Mouse (Mus musculus) heart, postnatal 0 days (tissue): ENCODE data around the gene Gtpbp3. TPM values are rescaled to one million over a fixed set of nuclear protein-coding genes. Genes with fewer than 3 reads are reported as not detected.

Experiments
- ATAC-seq: fragments of 200-750 bp; cut with Nextera tagmentation; 2 replicates; pipeline ENCODE4 v1.8.0; 2017; ENCODE audit warnings: low read depth, moderate number of reproducible peaks, moderate library complexity; ENCODE audit not compliant: insufficient read depth
- DNase-seq: peaks from one replicate; pipeline ENCODE4 v3.0.0-alpha.2; 2016; ENCODE audit warnings: low spot score
- H3K27ac ChIP-seq: fragments of 300-500 bp; sonication (generic); 2 replicates; pipeline ENCODE4 v1.5.1; 2014; ENCODE audit warnings: low read depth, mild to moderate bottlenecking
- H3K27me3 ChIP-seq: fragments of 300-500 bp; sonication (generic); 2 replicates; pipeline ENCODE4 v1.6.1; 2014; ENCODE audit warnings: low read length, mixed read lengths; ENCODE audit not compliant: control insufficient read depth, insufficient read depth
- H3K36me3 ChIP-seq: fragments of 300-500 bp; sonication (generic); replicated peaks from 2 replicates; pipeline ENCODE4 v1.6.1; 2014; ENCODE audit warnings: low read length, mixed read lengths; ENCODE audit not compliant: control insufficient read depth, insufficient read depth
- H3K4me1 ChIP-seq: fragments of 300-500 bp; sonication (generic); 2 replicates; pipeline ENCODE4 v1.6.1; 2014; ENCODE audit warnings: antibody characterized with exemption; ENCODE audit not compliant: control insufficient read depth, insufficient read depth
- H3K4me2 ChIP-seq: fragments of 300-500 bp; sonication (generic); 2 replicates; pipeline ENCODE4 v1.6.1; 2014; ENCODE audit warnings: low read depth, mild to moderate bottlenecking, low read length, moderate library complexity
- H3K4me3 ChIP-seq: fragments of 300-500 bp; sonication (generic); 2 replicates; pipeline ENCODE4 v1.5.1; 2014; ENCODE audit warnings: low read depth, low read length
- H3K9ac ChIP-seq: fragments of 300-500 bp; sonication (generic); replicated peaks from 2 replicates; pipeline ENCODE4 v1.6.1; 2014; ENCODE audit warnings: low read depth, low read length, mixed read lengths
- H3K9me3 ChIP-seq: fragments of 300-500 bp; sonication (generic); replicated peaks from 2 replicates; pipeline ENCODE4 v1.6.1; 2016; ENCODE audit warnings: low read length; ENCODE audit not compliant: control insufficient read depth
- CTCF ChIP-seq: IDR thresholded peaks from 2 replicates; pipeline ENCODE4 v1.5.1; 2016; ENCODE audit warnings: antibody characterized with exemption, control low read depth, low read depth
- EP300 ChIP-seq: IDR thresholded peaks from 2 replicates; pipeline ENCODE4 v1.6.1; 2016; ENCODE audit warnings: antibody characterized with exemption, low read depth
- WGBS: fragments of 180-500 bp; shearing (Covaris S2); extraction: QIAGEN DNeasy Blood & Tissue Kit; methylation state at CpG from one replicate; pipeline ENCODE4 v1.1.7; 2014; 5-methylcytosine and 5-hydroxymethylcytosine counted together
- polyA plus RNA-seq: library from polyadenylated mRNA; unstranded; fragments of >200 nt; fragmentation: Nextera tagmentation; extraction: Ambion mirVana; gene quantifications from 2 replicates; pipeline ENCODE4 v1.2.1, GENCODE M21; 2015
- total RNA-seq: library from RNA; depleted of rRNA; stranded (reverse); fragments of >200 nt; gene quantifications from 2 replicates; pipeline ENCODE4 v1.2.3, GENCODE M21; 2014; ENCODE audit warnings: low replicate concordance

Gene Gtpbp3
- total and polyA plus RNA-seq, 2 experiments from 2014 or later, result 11.3 to 36.7 TPM

DNA sequence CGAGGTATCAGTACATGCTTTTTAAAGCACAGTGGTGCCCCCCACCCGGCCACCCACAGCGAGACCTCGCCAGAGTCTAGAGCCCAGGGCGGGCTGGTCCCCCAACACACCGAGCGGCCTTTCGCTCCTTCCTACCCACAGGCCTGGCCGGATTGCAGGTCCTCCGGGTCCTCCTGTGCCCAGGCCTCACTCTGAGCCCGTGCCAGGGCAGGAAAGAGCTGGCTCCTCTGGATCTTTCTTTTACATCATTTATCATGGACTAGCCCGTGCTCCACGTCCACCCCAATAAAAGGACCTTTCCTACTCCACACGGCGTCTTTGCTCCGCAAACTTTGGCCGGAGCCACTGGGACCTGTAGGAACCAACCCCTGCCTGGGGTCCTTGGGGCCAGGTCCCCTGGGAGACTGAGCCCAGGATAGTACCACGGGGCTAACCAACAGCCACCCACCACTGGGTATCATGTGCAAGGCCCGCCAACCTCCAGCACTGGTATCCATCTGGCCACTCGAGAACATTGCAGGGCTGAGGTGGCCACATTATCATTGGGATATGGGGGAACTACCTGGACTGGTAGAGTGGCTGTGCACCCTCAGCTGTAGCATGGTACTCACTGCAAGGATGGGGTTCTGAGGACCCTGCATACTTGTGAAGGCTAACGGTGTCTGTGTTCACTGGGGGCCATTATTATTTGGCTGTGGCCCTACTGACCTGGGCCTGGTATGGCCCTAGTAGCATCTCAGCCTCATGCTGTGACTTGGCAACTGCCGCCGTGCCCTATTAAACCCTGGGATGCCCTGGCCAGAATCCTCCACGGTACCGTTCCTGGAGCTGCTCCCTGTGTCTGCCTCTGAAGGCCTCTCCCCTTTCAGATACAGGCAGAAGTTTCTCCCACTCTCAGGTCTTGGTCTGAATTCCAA, 12.9 kb upstream of the Gtpbp3 start:
- Histone ChIP-seq H3K9me3 (no peaks in the 10 kb centered on the region), H3K4me3 (no peak overlapping the region), H3K27me3 (no peaks in the 10 kb centered on the region), H3K36me3 (peaks cover 42% of the 10 kb centered on the region), H3K9ac (no peak overlapping the region), H3K4me1 (peaks cover 7% of the 10 kb centered on the region; the same call in 1 of the 2 replicates), H3K4me2 (no peak overlapping the region), H3K27ac (no peak overlapping the region)
- TF ChIP-seq CTCF, result no peak
- no peak for TF ChIP-seq EP300
- 90% methylated on average over 25 of the region's 25 CpGs for WGBS
- ATAC-seq (no peak), DNase-seq (no peak)

DNA sequence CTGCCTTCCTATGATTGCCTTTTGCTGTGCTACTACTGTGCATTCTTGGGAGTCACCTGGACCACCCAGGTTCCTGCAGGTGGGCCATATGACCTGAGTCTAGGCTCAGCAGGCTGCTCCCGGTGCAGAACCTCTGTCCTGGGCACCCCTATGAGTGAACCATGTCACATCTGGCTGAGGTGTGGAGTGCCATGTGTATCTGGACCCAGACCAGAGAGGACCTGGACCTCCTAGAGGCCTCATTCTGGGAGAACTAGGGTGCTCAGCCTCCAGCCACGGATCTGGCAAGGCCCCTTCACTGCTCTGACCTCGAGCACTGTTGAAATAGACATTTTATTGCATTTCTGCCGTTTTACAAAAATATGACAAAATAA, 12.2 kb upstream of the Gtpbp3 start:
- Histone ChIP-seq H3K9ac (peak overlapping the region; percentile 73; the same call in 1 of the 2 replicates), H3K4me1 (0 out of 2 replicates have a peak, but pooled peaks cover 4% of the 10 kb centered on the region), H3K9me3 (no peaks in the 10 kb centered on the region), H3K36me3 (peaks cover 46% of the 10 kb centered on the region), H3K4me3 (peak overlapping the region; percentile 66), H3K27ac (peak overlapping the region; percentile 87), H3K27me3 (no peaks in the 10 kb centered on the region), H3K4me2 (peak overlapping the region; percentile 92)
- TF ChIP-seq CTCF, result no peak
- no peak for TF ChIP-seq EP300
- WGBS, result 26% methylated on average over 4 of the region's 4 CpGs
- ATAC-seq, result no peak
- no peak for DNase-seq

DNA sequence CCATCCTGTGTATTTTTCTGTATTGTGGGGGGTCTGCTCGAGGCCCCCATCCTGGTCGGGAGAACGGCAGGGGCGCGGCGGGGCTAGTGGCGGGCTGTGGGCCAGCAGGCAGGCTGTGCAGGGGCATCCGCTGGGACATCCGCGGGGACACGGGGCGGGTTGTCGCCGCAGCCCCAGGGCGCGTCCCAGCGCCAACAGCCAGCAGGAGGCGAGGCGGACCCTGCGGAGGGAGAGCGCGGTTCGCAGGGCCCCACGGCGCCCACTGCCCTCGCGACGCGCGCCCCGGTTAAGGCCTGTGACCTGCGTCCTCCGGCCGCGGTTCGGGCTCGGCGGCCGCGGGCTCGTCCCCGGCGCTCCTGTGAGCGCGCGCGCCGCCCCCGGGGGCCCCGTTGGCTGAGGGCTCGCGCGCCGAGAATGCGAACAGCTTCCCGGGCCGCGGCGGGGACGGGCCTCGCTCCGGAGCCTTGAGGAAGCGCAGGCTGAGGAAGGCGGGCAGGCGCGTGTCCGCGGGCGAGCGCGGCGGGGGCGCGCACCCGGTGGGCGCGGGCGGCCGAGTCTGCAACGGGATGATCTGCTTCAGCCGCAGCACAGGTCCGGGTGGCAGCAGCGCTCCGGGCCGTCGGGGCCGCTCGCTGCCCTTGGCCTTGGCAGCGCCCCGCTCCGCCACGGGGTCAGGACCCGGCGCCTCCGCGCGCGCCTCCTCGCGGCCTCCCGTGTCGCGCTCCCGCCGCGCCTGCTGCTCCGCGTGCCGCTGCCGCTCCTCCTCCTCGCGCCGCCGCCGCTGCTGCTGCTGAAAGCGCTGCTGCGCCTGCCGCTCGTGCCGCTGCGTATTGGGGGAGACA, 11.6 kb upstream of the Gtpbp3 start:
- H3K27me3 ChIP-seq, result no peaks in the 10 kb centered on the region
- H3K9ac ChIP-seq, result peak overlapping the region; percentile 73
- peak overlapping the region; percentile 66 for H3K4me3 ChIP-seq
- DNase-seq, result peak; percentile 58
- under 1% methylated on average over 84 of the region's 121 CpGs for WGBS
- TF ChIP-seq CTCF (no peak; the same call in 1 of the 2 replicates), EP300 (no peak)
- no peaks in the 10 kb centered on the region for H3K9me3 ChIP-seq
- peak overlapping the region; percentile 92 for H3K4me2 ChIP-seq
- peaks cover 45% of the 10 kb centered on the region for H3K36me3 ChIP-seq
- 0 out of 2 replicates have a peak, but pooled peaks cover 4% of the 10 kb centered on the region for H3K4me1 ChIP-seq
- peak; percentile 70 for ATAC-seq
- peak overlapping the region; percentile 87 for H3K27ac ChIP-seq

DNA sequence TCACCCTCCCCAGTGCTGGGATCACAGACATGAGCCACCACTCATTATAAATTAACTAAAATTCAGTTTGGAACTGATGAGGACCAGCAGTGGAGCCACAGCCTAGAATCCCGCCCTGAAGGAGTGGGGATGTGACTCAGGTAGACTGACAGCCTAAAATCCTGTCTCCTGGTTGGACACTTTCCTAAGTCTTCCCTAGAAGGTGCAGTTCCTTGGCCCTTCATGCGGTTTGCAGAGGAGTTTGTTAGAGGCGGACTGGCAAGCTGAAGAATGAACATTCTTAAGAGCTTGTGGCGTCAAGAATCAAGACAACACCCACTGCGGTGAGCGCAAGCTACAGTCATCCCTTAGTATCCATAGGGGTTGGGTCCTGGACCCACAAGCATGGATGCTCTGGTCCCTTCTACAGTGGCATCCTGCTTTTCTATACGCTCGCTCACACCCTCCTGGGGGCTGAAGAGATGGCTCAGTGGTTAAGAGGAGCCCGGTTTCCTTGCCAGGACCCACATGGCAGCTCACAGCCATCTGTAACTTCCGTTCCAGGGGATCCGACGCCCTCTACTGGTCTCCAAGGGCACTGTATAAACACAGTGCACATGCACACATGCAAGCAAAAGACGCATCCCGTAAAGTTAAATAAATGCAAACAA, 10.6 kb upstream of the Gtpbp3 start:
- peaks cover 35% of the 10 kb centered on the region for H3K36me3 ChIP-seq
- 0 out of 2 replicates have a peak, but pooled peaks cover 4% of the 10 kb centered on the region for H3K4me1 ChIP-seq
- peak overlapping the region; percentile 92 for H3K4me2 ChIP-seq
- TF ChIP-seq EP300 (no peak), CTCF (peak; percentile 36; the same call in 1 of the 2 replicates)
- no peaks in the 10 kb centered on the region for H3K27me3 ChIP-seq
- peak overlapping the region; percentile 66; the same call in 1 of the 2 replicates for H3K4me3 ChIP-seq
- no peak for DNase-seq
- H3K27ac ChIP-seq, result no peak overlapping the region
- no peak for ATAC-seq
- no peaks in the 10 kb centered on the region for H3K9me3 ChIP-seq
- no peak overlapping the region for H3K9ac ChIP-seq
- 53% methylated on average over 14 of the region's 14 CpGs for WGBS

DNA sequence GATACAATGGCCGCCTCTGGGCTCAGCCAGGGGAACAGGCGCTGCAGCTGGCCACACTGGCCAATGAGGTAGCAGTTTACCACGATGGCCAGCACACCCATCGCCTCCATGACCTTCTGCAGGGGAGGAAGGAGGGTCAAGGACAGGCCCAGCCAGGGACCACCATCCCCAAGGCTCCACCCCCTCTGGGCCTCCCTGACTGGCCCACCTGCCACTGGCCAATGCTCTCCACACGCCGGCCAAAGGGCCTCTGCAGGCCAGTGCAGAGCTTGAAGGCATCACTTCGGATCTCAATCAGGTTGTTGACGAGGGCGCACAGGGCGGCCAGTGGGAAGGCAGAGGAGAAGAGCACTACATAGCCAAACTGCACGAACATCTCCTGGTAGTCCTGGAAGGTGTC, 9.0 kb upstream of the Gtpbp3 start:
- Histone ChIP-seq H3K4me3 (no peak overlapping the region), H3K27me3 (no peaks in the 10 kb centered on the region), H3K4me2 (no peak overlapping the region), H3K4me1 (0 out of 2 replicates have a peak, but pooled peaks cover 4% of the 10 kb centered on the region), H3K9me3 (no peaks in the 10 kb centered on the region), H3K36me3 (peaks cover 21% of the 10 kb centered on the region; the same call in 1 of the 2 replicates), H3K27ac (no peak overlapping the region), H3K9ac (no peak overlapping the region)
- no peak for TF ChIP-seq EP300
- no peak for TF ChIP-seq CTCF
- DNase-seq, result no peak
- WGBS, result 88% methylated on average over 11 of the region's 11 CpGs
- no peak for ATAC-seq
